Mouse (Mus musculus) CH12.LX (cell line): ENCODE data around the gene Arhgef26. TPM values are rescaled to one million over a fixed set of nuclear protein-coding genes. Genes with fewer than 3 reads are reported as not detected.

Source experiments
- DNase-seq: peaks from one replicate; pipeline ENCODE4 v3.0.0-alpha.2; 2013; ENCODE audit errors: extremely low read depth
- H3K27ac ChIP-seq: 2 replicates; pipeline ENCODE4 v1.5.1; 2012; ENCODE audit warnings: low read depth, mild to moderate bottlenecking, control low read depth, moderate library complexity; ENCODE audit not compliant: insufficient read depth
- H3K27me3 ChIP-seq: replicated peaks from 2 replicates; pipeline ENCODE3; 2012; ENCODE audit warnings: inconsistent platforms
- H3K36me3 ChIP-seq, 2 experiments: replicated peaks in 1 of 2; 2 replicates each; pipeline versions ENCODE3 to v1.6.1; 2012; ENCODE audit warnings: inconsistent platforms in 1 of 2, low read length in 1 of 2, mild to moderate bottlenecking in 1 of 2, mixed read lengths in 1 of 2, moderate library complexity in 1 of 2; ENCODE audit not compliant: control insufficient read depth in 1 of 2, insufficient read depth in 1 of 2
- H3K4me1 ChIP-seq, 2 experiments: 2 replicates each; pipeline ENCODE4 v1.6.1; 2012; ENCODE audit warnings: inconsistent platforms in 1 of 2, moderate library complexity in 1 of 2; ENCODE audit not compliant: insufficient read depth in 2 of 2, control insufficient read depth in 1 of 2
- H3K4me2 ChIP-seq: 2 replicates; pipeline ENCODE4 v1.6.1; 2012; ENCODE audit warnings: low read depth, mild to moderate bottlenecking, control low read depth; ENCODE audit not compliant: poor library complexity, insufficient read depth, severe bottlenecking
- H3K4me3 ChIP-seq, 3 experiments: fragments of 150-350 bp in 1 of 3; sonication (generic) in 1 of 3; replicated peaks in 1 of 3; 2 replicates each; pipeline versions ENCODE3 to v1.5.1; 2011 to 2012; ENCODE audit warnings: low read depth in 2 of 3, low read length in 2 of 3, mild to moderate bottlenecking in 2 of 3, moderate library complexity in 2 of 3, control low read depth in 1 of 3, improper control_type of control experiment in 1 of 3, inconsistent platforms in 1 of 3, mixed read lengths in 1 of 3; ENCODE audit not compliant: poor library complexity in 1 of 3
- H3K79me2 ChIP-seq: replicated peaks from 2 replicates; pipeline ENCODE4 v1.6.1; 2012; ENCODE audit warnings: mild to moderate bottlenecking, moderate library complexity; ENCODE audit not compliant: control insufficient read depth, poor library complexity, insufficient read depth, severe bottlenecking; ENCODE audit errors: extremely low read depth
- H3K9ac ChIP-seq: 2 replicates; pipeline ENCODE4 v1.6.1; 2012; ENCODE audit warnings: low read depth, mild to moderate bottlenecking, control low read depth, moderate library complexity; ENCODE audit not compliant: insufficient read depth
- H3K9me3 ChIP-seq: replicated peaks from 2 replicates; pipeline ENCODE3; 2012; ENCODE audit warnings: low read length, inconsistent platforms, mixed read lengths
- CHD1 ChIP-seq: IDR thresholded peaks from 2 replicates; pipeline ENCODE4 v1.6.1; 2012; ENCODE audit warnings: low read depth, low read length, improper control_type of control experiment, inconsistent platforms
- CHD2 ChIP-seq: IDR thresholded peaks from 2 replicates; pipeline ENCODE4 v1.6.1; 2011; ENCODE audit warnings: low read length, improper control_type of control experiment
- HCFC1 ChIP-seq: IDR thresholded peaks from 2 replicates; pipeline ENCODE4 v1.6.1; 2012; ENCODE audit warnings: low read depth, mild to moderate bottlenecking, inconsistent platforms, low read length, improper control_type of control experiment
- JUN ChIP-seq: IDR thresholded peaks from 2 replicates; pipeline ENCODE4 v1.6.1; 2011; ENCODE audit warnings: low read depth, mild to moderate bottlenecking, low read length, improper control_type of control experiment, moderate library complexity; ENCODE audit not compliant: insufficient read depth
- JUND ChIP-seq: conservative IDR thresholded peaks from 2 replicates; pipeline ENCODE4 v1.6.1; 2011; ENCODE audit warnings: low read depth, low read length, improper control_type of control experiment
- MAFK ChIP-seq: IDR thresholded peaks from 2 replicates; pipeline ENCODE4 v1.6.1; 2011; ENCODE audit warnings: low read length, improper control_type of control experiment; ENCODE audit not compliant: insufficient replicate concordance
- MAX ChIP-seq: IDR thresholded peaks from 2 replicates; pipeline ENCODE4 v1.6.1; 2011; ENCODE audit warnings: low read length, improper control_type of control experiment
- MAZ ChIP-seq: IDR thresholded peaks from 2 replicates; pipeline ENCODE4 v1.6.1; 2012; ENCODE audit warnings: low read depth, mild to moderate bottlenecking, inconsistent platforms, low read length, improper control_type of control experiment, moderate library complexity
- MEF2A ChIP-seq: IDR thresholded peaks from 2 replicates; pipeline ENCODE4 v1.6.1; 2014; ENCODE audit warnings: low read depth, mild to moderate bottlenecking, inconsistent platforms, low read length, improper control_type of control experiment, borderline replicate concordance
- MXI1 ChIP-seq: IDR thresholded peaks from 2 replicates; pipeline ENCODE4 v1.6.1; 2011; ENCODE audit warnings: mild to moderate bottlenecking, low read depth, low read length, improper control_type of control experiment
- MYC ChIP-seq: IDR thresholded peaks from 2 replicates; pipeline ENCODE4 v1.6.1; 2011; ENCODE audit warnings: low read depth, mild to moderate bottlenecking, improper control_type of control experiment, low read length
- NELFE ChIP-seq: IDR thresholded peaks from 2 replicates; pipeline ENCODE4 v1.6.1; 2011; ENCODE audit warnings: low read depth, low read length, improper control_type of control experiment
- PAX5 ChIP-seq: IDR thresholded peaks from 2 replicates; pipeline ENCODE4 v1.6.1; 2012; ENCODE audit warnings: low read length, inconsistent platforms, mixed read lengths
- POLR2A ChIP-seq: IDR thresholded peaks from 2 replicates; pipeline ENCODE4 v1.6.1; 2011; ENCODE audit warnings: low read depth, mild to moderate bottlenecking, improper control_type of control experiment, low read length
- POLR2AphosphoS2 ChIP-seq: IDR thresholded peaks from 2 replicates; pipeline ENCODE4 v1.6.1; 2011; ENCODE audit warnings: low read depth, low read length, improper control_type of control experiment
- RCOR1 ChIP-seq: conservative IDR thresholded peaks from 2 replicates; pipeline ENCODE4 v1.6.1; 2012; ENCODE audit warnings: low read depth, mild to moderate bottlenecking, inconsistent platforms, low read length, improper control_type of control experiment
- SIN3A ChIP-seq: IDR thresholded peaks from 2 replicates; pipeline ENCODE4 v1.6.1; 2012; ENCODE audit warnings: low read length, improper control_type of control experiment, inconsistent platforms
- SMC3 ChIP-seq: IDR thresholded peaks from 2 replicates; pipeline ENCODE4 v1.6.1; 2011; ENCODE audit warnings: low read depth, low read length, improper control_type of control experiment
- TCF12 ChIP-seq: IDR thresholded peaks from 2 replicates; pipeline ENCODE4 v1.6.1; 2014; ENCODE audit warnings: low read depth, mild to moderate bottlenecking, inconsistent platforms, low read length, improper control_type of control experiment
- ZC3H11A ChIP-seq: IDR thresholded peaks from 2 replicates; pipeline ENCODE4 v1.6.1; 2012; ENCODE audit warnings: low read depth, mild to moderate bottlenecking, inconsistent platforms, low read length, improper control_type of control experiment
- ZMIZ1 ChIP-seq: IDR thresholded peaks from 2 replicates; pipeline ENCODE4 v1.6.1; 2012; ENCODE audit warnings: low read depth, mild to moderate bottlenecking, inconsistent platforms, low read length, improper control_type of control experiment
- ZNF384 ChIP-seq: IDR thresholded peaks from 2 replicates; pipeline ENCODE4 v1.6.1; 2012; ENCODE audit warnings: low read depth, low read length, improper control_type of control experiment, inconsistent platforms
- dilution Hi-C: fragments of 300-500 bp; cut with MboI; formaldehyde crosslinking; loops from 2 replicates; pipeline ENCODE4 v1.14.3; 2020; ENCODE audit warnings: low sequenced_read_pairs; ENCODE audit not compliant: extremely low pct_unique_long_range_greater_than_20kb, extremely low pct_ligation_motif_present
- in situ Hi-C: fragments of 300-500 bp; cut with MboI; formaldehyde crosslinking; loops from 3 replicates; pipeline ENCODE4 v1.14.3; 2019; ENCODE audit warnings: low sequenced_read_pairs, low pct_ligation_motif_present, low pct_unique_long_range_greater_than_20kb, mixed read lengths
- polyA plus RNA-seq: library from polyadenylated mRNA; unstranded; fragments of >175 nt; gene quantifications from 2 replicates; pipeline ENCODE4 v1.2.1, GENCODE M21; 2012; ENCODE audit warnings: low read depth; ENCODE audit not compliant: insufficient read length
- total RNA-seq, 2 experiments: library from RNA; depleted of rRNA; stranded (reverse); fragments of 300-350 nt in 1 of 2; fragments of >200 nt in 1 of 2; gene quantifications; 2 replicates each; pipeline ENCODE4 v1.2.3; 2012 to 2014

Gene Arhgef26
- total and polyA plus RNA-seq, 3 experiments: under 0.01 to 0.11 TPM; not detected in 1

- dilution Hi-C loops: no loop called here
- Histone ChIP-seq H3K4me1 (no peaks in the 10 kb centered on the region; a peak in 1 of 4 replicates), H3K9ac (no peak overlapping the region), H3K36me3 (no peaks in the 10 kb centered on the region), H3K4me2 (0 out of 2 replicates have a peak overlapping the region, but pooled peaks have one; percentile 12), H3K79me2 (no peaks in the 10 kb centered on the region), H3K27me3 (no peaks in the 10 kb centered on the region), H3K27ac (no peak overlapping the region), H3K9me3 (no peaks in the 10 kb centered on the region), H3K4me3 (no peak overlapping the region)
- no peak for DNase-seq
- in situ Hi-C loops: no loop called here
- TF ChIP-seq HCFC1 (no peak), MAFK (no peak), TCF12 (no peak), SIN3A (no peak), CHD1 (no peak), MAX (no peak), CHD2 (no peak), POLR2AphosphoS2 (no peak), MXI1 (no peak)
Measured at GRCm38 (mm10) chr3:62443582-62444194, 105.5 kb downstream of the Arhgef26 start.

GRCm38 (mm10) chr3:62446271-62446670, 108.1 kb downstream of the Arhgef26 start:
- in situ Hi-C loops: no loop called here
- Histone ChIP-seq H3K9me3 (no peaks in the 10 kb centered on the region), H3K27ac (no peak overlapping the region), H3K4me2 (no peak overlapping the region), H3K36me3 (no peaks in the 10 kb centered on the region), H3K27me3 (no peaks in the 10 kb centered on the region), H3K79me2 (no peaks in the 10 kb centered on the region), H3K4me3 (no peak overlapping the region), H3K4me1 (no peaks in the 10 kb centered on the region; a peak in 1 of 4 replicates), H3K9ac (no peak overlapping the region)
- DNase-seq: no peak
- TF ChIP-seq NELFE (no peak), HCFC1 (no peak), MYC (no peak), ZC3H11A (no peak), PAX5 (no peak), MAFK (no peak), ZNF384 (no peak), JUN (no peak), ZMIZ1 (no peak), SMC3 (no peak), MAZ (no peak), RCOR1 (no peak), MXI1 (no peak), MEF2A (no peak), POLR2A (no peak), JUND (no peak), CHD1 (no peak)
- dilution Hi-C loops: no loop called here
